Mouse (Mus musculus): ENCODE data around the gene Exoc3l2. TPM values are rescaled to one million over a fixed set of nuclear protein-coding genes. Genes with fewer than 3 reads are reported as not detected.

Exoc3l2 gene
- polyA plus RNA-seq, 1 experiment from 2014 or later: 0.76 TPM

GRCm38 (mm10) chr7:19468279-19468678, 5.1 kb downstream of the Exoc3l2 start:
- Histone ChIP-seq H3K9ac (ENCODE audit: low read length) (no peak overlapping the region), H3K4me2 (ENCODE audit: low read length) (no peak overlapping the region), H3K4me3 (ENCODE audit: low read depth, low read length) (no peak overlapping the region), H3K27me3 (replicated peaks; ENCODE audit: control insufficient read depth, insufficient read depth, low read length) (peaks cover 46% of the 10 kb centered on the region), H3K9me3 (ENCODE audit: control insufficient read depth, low read length) (no peaks in the 10 kb centered on the region), H3K36me3 (ENCODE audit: control insufficient read depth, insufficient read depth, low read length) (no peaks in the 10 kb centered on the region), H3K4me1 (replicated peaks; ENCODE audit: control insufficient read depth, insufficient read depth, low read length) (peaks cover 11% of the 10 kb centered on the region), H3K27ac (ENCODE audit: low read depth) (no peak overlapping the region)
- WGBS: 62% methylated on average over 12 of the region's 12 CpGs
- no peak for ATAC-seq (replicated peaks; ENCODE audit: low FRiP score, low TSS enrichment, low read depth)
- DNase-seq (ENCODE audit: low spot score): no peak

DNA sequence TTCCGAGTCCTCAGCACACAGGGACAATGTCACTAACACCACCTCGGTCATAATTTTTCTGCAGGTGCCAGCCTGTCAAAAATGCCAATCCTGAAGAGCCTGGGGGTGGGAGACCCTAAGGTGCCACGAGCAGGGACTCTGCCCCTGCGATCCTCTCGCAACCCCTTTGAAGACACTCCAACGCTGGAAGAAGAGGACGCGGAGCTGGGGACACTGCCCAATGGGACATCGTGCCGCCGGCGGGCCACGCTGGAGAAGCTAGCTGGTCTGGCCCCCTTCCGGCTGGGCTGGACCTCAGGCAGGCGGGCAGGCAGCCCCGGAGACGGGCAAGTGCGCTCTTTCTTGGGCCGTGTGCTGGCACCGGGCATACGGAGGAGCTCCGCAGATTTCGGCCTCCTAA, 6.3 kb downstream of the Exoc3l2 start:
- 23% methylated on average over 23 of the region's 23 CpGs for WGBS
- H3K36me3 ChIP-seq (ENCODE audit: control insufficient read depth, insufficient read depth, low read length): no peaks in the 10 kb centered on the region
- no peak overlapping the region for H3K9ac ChIP-seq (ENCODE audit: low read length)
- peaks cover 6% of the 10 kb centered on the region for H3K4me1 ChIP-seq (replicated peaks; ENCODE audit: control insufficient read depth, insufficient read depth, low read length)
- ATAC-seq (replicated peaks; ENCODE audit: low FRiP score, low TSS enrichment, low read depth) (no peak), DNase-seq (ENCODE audit: low spot score) (no peak)
- H3K9me3 ChIP-seq (ENCODE audit: control insufficient read depth, low read length): no peaks in the 10 kb centered on the region
- H3K27me3 ChIP-seq (replicated peaks; ENCODE audit: control insufficient read depth, insufficient read depth, low read length): peaks cover 52% of the 10 kb centered on the region
- H3K4me2 ChIP-seq (ENCODE audit: low read length): no peak overlapping the region
- H3K4me3 ChIP-seq (ENCODE audit: low read depth, low read length): no peak overlapping the region
- no peak overlapping the region for H3K27ac ChIP-seq (ENCODE audit: low read depth)

DNA sequence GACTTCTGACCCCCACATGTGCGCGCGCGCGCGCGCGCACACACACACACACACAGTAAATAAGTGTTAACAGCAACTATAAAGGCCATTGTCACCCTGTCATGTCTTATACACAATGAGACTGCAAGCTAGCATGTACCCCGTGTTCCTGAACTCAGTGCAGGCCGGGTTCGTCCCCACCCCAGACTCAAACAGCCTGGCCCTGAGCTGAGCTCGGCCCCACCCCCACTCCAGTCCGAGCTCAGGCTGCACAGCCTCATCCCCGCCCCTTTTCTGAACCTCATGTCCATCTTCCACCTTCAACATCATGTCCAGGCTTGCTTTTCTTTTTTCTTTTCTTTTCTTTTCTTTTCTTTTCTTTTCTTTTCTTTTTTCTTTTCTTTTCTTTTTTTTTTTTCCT, 7.2 kb downstream of the Exoc3l2 start:
- DNase-seq (ENCODE audit: low spot score): no peak
- H3K9me3 ChIP-seq (ENCODE audit: control insufficient read depth, low read length): no peaks in the 10 kb centered on the region
- peaks cover 57% of the 10 kb centered on the region for H3K27me3 ChIP-seq (replicated peaks; ENCODE audit: control insufficient read depth, insufficient read depth, low read length)
- 15% methylated on average over 14 of the region's 14 CpGs for WGBS
- H3K4me1 ChIP-seq (replicated peaks; ENCODE audit: control insufficient read depth, insufficient read depth, low read length): no peaks in the 10 kb centered on the region
- H3K9ac ChIP-seq (ENCODE audit: low read length): no peak overlapping the region
- no peak overlapping the region for H3K4me3 ChIP-seq (ENCODE audit: low read depth, low read length)
- no peak overlapping the region for H3K27ac ChIP-seq (ENCODE audit: low read depth)
- no peak for ATAC-seq (replicated peaks; ENCODE audit: low FRiP score, low TSS enrichment, low read depth)
- no peaks in the 10 kb centered on the region for H3K36me3 ChIP-seq (ENCODE audit: control insufficient read depth, insufficient read depth, low read length)
- no peak overlapping the region for H3K4me2 ChIP-seq (ENCODE audit: low read length)

GRCm38 (mm10) chr7:19472403-19472802, 9.3 kb downstream of the Exoc3l2 start:
- Histone ChIP-seq H3K9ac (ENCODE audit: low read length) (no peak overlapping the region), H3K4me1 (replicated peaks; ENCODE audit: control insufficient read depth, insufficient read depth, low read length) (no peaks in the 10 kb centered on the region), H3K27me3 (replicated peaks; ENCODE audit: control insufficient read depth, insufficient read depth, low read length) (peaks cover 59% of the 10 kb centered on the region), H3K27ac (ENCODE audit: low read depth) (no peak overlapping the region), H3K36me3 (ENCODE audit: control insufficient read depth, insufficient read depth, low read length) (no peaks in the 10 kb centered on the region), H3K4me3 (ENCODE audit: low read depth, low read length) (no peak overlapping the region), H3K9me3 (ENCODE audit: control insufficient read depth, low read length) (no peaks in the 10 kb centered on the region), H3K4me2 (ENCODE audit: low read length) (no peak overlapping the region)
- 38% methylated on average over 4 of the region's 4 CpGs for WGBS
- no peak for DNase-seq (ENCODE audit: low spot score)
- ATAC-seq (replicated peaks; ENCODE audit: low FRiP score, low TSS enrichment, low read depth): no peak

- H3K4me2 ChIP-seq (ENCODE audit: low read length): peak overlapping the region; percentile 76
- H3K27me3 ChIP-seq (replicated peaks; ENCODE audit: control insufficient read depth, insufficient read depth, low read length): peaks cover 58% of the 10 kb centered on the region
- peak; percentile 90 for ATAC-seq (replicated peaks; ENCODE audit: low FRiP score, low TSS enrichment, low read depth)
- peak overlapping the region; percentile 64 for H3K9ac ChIP-seq (ENCODE audit: low read length)
- H3K9me3 ChIP-seq (ENCODE audit: control insufficient read depth, low read length): no peaks in the 10 kb centered on the region
- no peaks in the 10 kb centered on the region for H3K36me3 ChIP-seq (ENCODE audit: control insufficient read depth, insufficient read depth, low read length)
- under 1% methylated on average over 74 of the region's 89 CpGs for WGBS
- H3K27ac ChIP-seq (ENCODE audit: low read depth): peak overlapping the region; percentile 47; the same call in 1 of the 2 replicates
- H3K4me1 ChIP-seq (replicated peaks; ENCODE audit: control insufficient read depth, insufficient read depth, low read length): no peaks in the 10 kb centered on the region
- H3K4me3 ChIP-seq (ENCODE audit: low read depth, low read length): peak overlapping the region; percentile 52
- peak; percentile 85 for DNase-seq (ENCODE audit: low spot score)
These were observed 10.8 kb downstream of the Exoc3l2 start for GRCm38 (mm10) chr7:19473875-19474443.

- ATAC-seq (replicated peaks; ENCODE audit: low FRiP score, low TSS enrichment, low read depth): no peak
- Histone ChIP-seq H3K4me1 (replicated peaks; ENCODE audit: control insufficient read depth, insufficient read depth, low read length) (no peaks in the 10 kb centered on the region), H3K9me3 (ENCODE audit: control insufficient read depth, low read length) (no peaks in the 10 kb centered on the region), H3K27me3 (replicated peaks; ENCODE audit: control insufficient read depth, insufficient read depth, low read length) (peaks cover 30% of the 10 kb centered on the region), H3K36me3 (ENCODE audit: control insufficient read depth, insufficient read depth, low read length) (no peaks in the 10 kb centered on the region), H3K4me3 (ENCODE audit: low read depth, low read length) (no peak overlapping the region), H3K9ac (ENCODE audit: low read length) (no peak overlapping the region), H3K27ac (ENCODE audit: low read depth) (no peak overlapping the region), H3K4me2 (ENCODE audit: low read length) (no peak overlapping the region)
- WGBS: 79% methylated on average over 2 of the region's 2 CpGs
- DNase-seq (ENCODE audit: low spot score): no peak
These were observed 14.0 kb downstream of the Exoc3l2 start for GRCm38 (mm10) chr7:19477084-19477483.

DNA sequence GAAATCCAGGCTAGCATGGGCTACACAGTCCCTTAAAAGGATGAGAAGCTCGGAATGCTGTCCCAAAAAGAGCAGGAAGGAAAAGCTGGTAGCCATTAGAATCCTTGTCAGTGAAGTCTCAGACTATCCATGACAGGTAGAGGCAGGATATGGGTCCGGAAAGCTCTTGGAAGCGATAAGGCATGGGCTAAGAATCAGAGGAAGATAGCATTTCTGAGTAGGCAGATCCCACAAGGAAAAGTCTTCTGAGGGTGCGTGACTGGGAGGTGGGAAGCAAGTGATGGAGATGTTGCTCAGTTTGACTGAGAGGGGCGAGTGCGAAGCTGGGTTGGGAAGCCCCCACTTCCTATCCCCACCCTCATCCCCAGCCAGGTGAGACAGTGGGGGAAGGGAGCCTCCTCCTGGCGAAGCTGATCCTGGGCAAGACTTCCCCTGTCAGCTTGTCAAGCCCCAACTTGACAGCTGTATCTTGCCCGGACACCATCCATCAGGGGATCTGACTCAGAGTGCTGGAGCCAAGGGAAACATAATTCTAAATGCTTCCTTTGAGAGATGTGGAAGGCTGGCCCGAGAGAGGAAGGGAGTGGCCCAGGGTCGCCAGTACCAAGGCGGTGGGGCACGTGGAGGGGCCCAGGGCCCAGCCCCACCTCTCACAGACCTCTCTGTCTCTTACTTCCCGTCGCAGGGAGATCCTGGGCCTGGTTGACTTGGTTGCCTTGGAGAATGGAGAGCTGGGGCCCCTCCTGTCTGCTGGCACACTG, 14.7 kb downstream of the Exoc3l2 start:
- Histone ChIP-seq H3K4me1 (replicated peaks; ENCODE audit: control insufficient read depth, insufficient read depth, low read length) (no peaks in the 10 kb centered on the region), H3K9ac (ENCODE audit: low read length) (no peak overlapping the region), H3K4me2 (ENCODE audit: low read length) (no peak overlapping the region), H3K36me3 (ENCODE audit: control insufficient read depth, insufficient read depth, low read length) (no peaks in the 10 kb centered on the region), H3K27ac (ENCODE audit: low read depth) (no peak overlapping the region), H3K4me3 (ENCODE audit: low read depth, low read length) (no peak overlapping the region), H3K27me3 (replicated peaks; ENCODE audit: control insufficient read depth, insufficient read depth, low read length) (peaks cover 23% of the 10 kb centered on the region), H3K9me3 (ENCODE audit: control insufficient read depth, low read length) (no peaks in the 10 kb centered on the region)
- WGBS: 26% methylated on average over 14 of the region's 14 CpGs
- DNase-seq (ENCODE audit: low spot score): no peak
- ATAC-seq (replicated peaks; ENCODE audit: low FRiP score, low TSS enrichment, low read depth): no peak

DNA sequence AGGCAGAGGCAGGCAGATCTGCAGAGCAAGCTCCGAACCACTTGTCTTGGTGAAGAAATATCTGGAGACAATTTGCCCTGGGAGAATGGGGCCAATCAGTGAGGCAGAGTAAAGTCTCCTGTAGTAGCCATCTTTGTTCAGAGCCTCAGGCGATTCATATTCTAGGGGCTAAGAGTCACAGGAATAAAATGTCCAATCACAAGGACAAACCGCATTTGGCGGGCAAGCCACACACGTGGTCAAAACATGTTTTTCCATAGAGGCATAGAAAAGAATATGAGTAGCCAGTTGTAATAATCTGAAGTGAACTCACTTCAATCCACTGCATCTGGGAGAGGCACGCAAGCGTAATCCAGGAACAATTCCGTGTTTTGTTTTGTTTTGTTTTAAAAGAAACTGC, 20.1 kb downstream of the Exoc3l2 start:
- Histone ChIP-seq H3K4me1 (replicated peaks; ENCODE audit: control insufficient read depth, insufficient read depth, low read length) (no peaks in the 10 kb centered on the region), H3K4me2 (ENCODE audit: low read length) (no peak overlapping the region), H3K36me3 (ENCODE audit: control insufficient read depth, insufficient read depth, low read length) (no peaks in the 10 kb centered on the region), H3K4me3 (ENCODE audit: low read depth, low read length) (no peak overlapping the region), H3K27me3 (replicated peaks; ENCODE audit: control insufficient read depth, insufficient read depth, low read length) (peaks cover 9% of the 10 kb centered on the region; the same call in 1 of the 2 replicates), H3K9me3 (ENCODE audit: control insufficient read depth, low read length) (no peaks in the 10 kb centered on the region), H3K27ac (ENCODE audit: low read depth) (no peak overlapping the region), H3K9ac (ENCODE audit: low read length) (no peak overlapping the region)
- no peak for ATAC-seq (replicated peaks; ENCODE audit: low FRiP score, low TSS enrichment, low read depth)
- 84% methylated on average over 8 of the region's 8 CpGs for WGBS
- DNase-seq (ENCODE audit: low spot score): no peak

GRCm38 (mm10) chr7:19485488-19485887, 22.4 kb downstream of the Exoc3l2 start:
- no peaks in the 10 kb centered on the region for H3K9me3 ChIP-seq (ENCODE audit: control insufficient read depth, low read length)
- H3K4me3 ChIP-seq (ENCODE audit: low read depth, low read length): no peak overlapping the region
- no peak overlapping the region for H3K4me2 ChIP-seq (ENCODE audit: low read length)
- no peak overlapping the region for H3K27ac ChIP-seq (ENCODE audit: low read depth)
- DNase-seq (ENCODE audit: low spot score) (no peak), ATAC-seq (replicated peaks; ENCODE audit: low FRiP score, low TSS enrichment, low read depth) (no peak)
- no peak overlapping the region for H3K9ac ChIP-seq (ENCODE audit: low read length)
- H3K36me3 ChIP-seq (ENCODE audit: control insufficient read depth, insufficient read depth, low read length): no peaks in the 10 kb centered on the region
- H3K27me3 ChIP-seq (replicated peaks; ENCODE audit: control insufficient read depth, insufficient read depth, low read length): peaks cover 29% of the 10 kb centered on the region
- no peaks in the 10 kb centered on the region for H3K4me1 ChIP-seq (replicated peaks; ENCODE audit: control insufficient read depth, insufficient read depth, low read length)
- 80% methylated on average over 1 of the region's 1 CpGs for WGBS
